ENCODE assay signal across 10 mouse cellular contexts in genomic region chr19:25285756-25286538, GRCm38 (mm10). TPM values are rescaled to one million over a fixed set of nuclear protein-coding genes. Genes with fewer than 3 reads are reported as not detected.
DNase-seq lines count a peak whose midpoint lies in the region; ATAC-seq and TF ChIP-seq lines count a peak whose summit lies in the region.
"Had no signal": no experiment of that assay in that cellular context is flagged by ENCODE, and none has a peak within 500 bp of the region (broad histone marks: within the 10 kb centered on the region; RNA-seq: fewer than 3 reads in every experiment).

No protein-coding gene starts in this region.

- intact Hi-C loops in heart, postnatal 25 days (cut with DNase I), result loop anchor here (1.0 kb wide), 1 partner anchor 15 kb away; no protein-coding TSS in a partner anchor

- H3K4me1 ChIP-seq in heart, embryonic 13.5 days, result peaks cover 15% of the 10 kb centered on the region
- H3K4me1 ChIP-seq: liver, embryonic 15.5 days had no signal

- no peaks in the 10 kb centered on the region; the same call in 1 of the 2 replicates for H3K9me3 ChIP-seq in heart, embryonic 13.5 days
- H3K9me3 ChIP-seq: embryonic facial prominence, embryonic 13.5 days; liver, embryonic 15.5 days had no signal

- no peaks in the 10 kb centered on the region for H3K36me3 ChIP-seq in heart, embryonic 13.5 days
- no peaks in the 10 kb centered on the region for H3K36me3 ChIP-seq in myocyte (ENCODE audit: control insufficient read depth, insufficient read depth)
- H3K36me3 ChIP-seq: embryonic facial prominence, embryonic 13.5 days; liver, embryonic 15.5 days had no signal

- TF ChIP-seq POLR2A in myocyte (IDR thresholded peaks at IDR 0.05; ENCODE audit: insufficient read length, low read depth), result no peak

- no peak overlapping the region for H3K4me3 ChIP-seq in heart, embryonic 13.5 days
- H3K4me3 ChIP-seq in myocyte, result no peak overlapping the region
- H3K4me3 ChIP-seq: embryonic facial prominence, embryonic 13.5 days; liver, embryonic 15.5 days had no signal

- H3K4me2 ChIP-seq in heart, embryonic 13.5 days, result 0 out of 2 replicates have a peak overlapping the region, but pooled peaks have one; percentile 18
- no peak overlapping the region for H3K4me2 ChIP-seq in myocyte (ENCODE audit: low read depth)
- H3K4me2 ChIP-seq: embryonic facial prominence, embryonic 13.5 days; liver, embryonic 15.5 days had no signal

- DNase-seq in heart, adult 18-20 months, result peak; percentile 41 to 63
- no peak for DNase-seq in heart, postnatal 25 days (ENCODE audit: low spot score)
- DNase-seq in adrenal gland, postnatal 36 days, result peak; percentile 90 to 92
- DNase-seq in kidney, postnatal 36 days, result peak; percentile 79 to 85
- no peak for DNase-seq in spleen, postnatal 10 days (ENCODE audit: low spot score in 2 of 2)

- H3K27me3 ChIP-seq in heart, embryonic 13.5 days (replicated peaks), result no peaks in the 10 kb centered on the region
- H3K27me3 ChIP-seq in myocyte (ENCODE audit: control insufficient read depth, insufficient read depth, insufficient read length), result peaks cover 10% of the 10 kb centered on the region
- H3K27me3 ChIP-seq: embryonic facial prominence, embryonic 13.5 days; liver, embryonic 15.5 days had no signal

- H3ac ChIP-seq in myocyte (ENCODE audit: control insufficient read depth, insufficient read length), result no peak overlapping the region

- peak overlapping the region; percentile 70 for H3K27ac ChIP-seq in heart, embryonic 13.5 days (replicated peaks)
- H3K27ac ChIP-seq: embryonic facial prominence, embryonic 13.5 days; liver, embryonic 15.5 days had no signal

- no peaks in the 10 kb centered on the region for H3K79me2 ChIP-seq in myocyte (ENCODE audit: control insufficient read depth, insufficient read depth)

- WGBS in heart, embryonic 13.5 days, result 29% methylated on average over 5 of the region's 5 CpGs

- H3K9ac ChIP-seq in heart, embryonic 13.5 days, result 0 out of 2 replicates have a peak overlapping the region, but pooled peaks have one; percentile 44
- H3K9ac ChIP-seq: embryonic facial prominence, embryonic 13.5 days; liver, embryonic 15.5 days had no signal

- no peak for ATAC-seq in heart, embryonic 13.5 days (ENCODE audit: extremely low read depth, insufficient number of reproducible peaks, low FRiP score, low TSS enrichment)
- no peak for ATAC-seq in activated CD4-positive, CD25-positive, alpha-beta regulatory T cell, adult 4 months

TF ChIP-seq in myocyte, 11 proteins besides CTCF, POLR2A, EP300 and RAD21:
- TF ChIP-seq MYOG (IDR thresholded peaks at IDR 0.05; ENCODE audit: control insufficient read depth in 1 of 3, insufficient read depth in 1 of 3, insufficient read length in 2 of 3, low read depth in 2 of 3) (peak in 1 of 3 experiments; percentile 16), E2F4 (IDR thresholded peaks at IDR 0.05; ENCODE audit: insufficient read depth) (no peak), MYOD1 (IDR thresholded peaks at IDR 0.05; ENCODE audit: control insufficient read depth in 1 of 3, insufficient read length in 2 of 3, low read depth in 2 of 3) (peak in 2 of 3 experiments; percentile 45 to 78), CEBPB (IDR thresholded peaks at IDR 0.05; ENCODE audit: insufficient read depth, poor library complexity, severe bottlenecking) (no peak)
TF ChIP-seq in myocyte: peak in this region for 2.

RNA-seq across cellular contexts. Expression of gene Kank1, which starts 49.2 kb away (rescaled TPM):
- total RNA-seq in heart, adult 18-20 months (2021), result 10 to 100 TPM; 37.2 to 38.1 TPM
- total RNA-seq in heart, postnatal 25 days (2021), result 10 to 100 TPM; 42.4 to 43.5 TPM
- 10 to 100 TPM; 12.4 to 15.9 TPM for total RNA-seq in adrenal gland, postnatal 36 days (2021)
- polyA plus RNA-seq in heart, embryonic 13.5 days (2015; fragmentation: Nextera tagmentation; extraction: Ambion mirVana), result 45.7 and 50.4 TPM in 2 replicates
- polyA plus RNA-seq in myocyte (2012; fragmentation: generic; extraction: Trizol), result 4.3 TPM
- not detected for polyA plus RNA-seq in activated CD4-positive, CD25-positive, alpha-beta regulatory T cell, adult 4 months (2017; shearing (Covaris generic))

Comparison
In these comparisons a context has a peak if more than half of its experiments do, and no peak if none do; other contexts are left out.
1. DNase-seq: peak in heart, adult 18-20 months (2 of 2), adrenal gland, postnatal 36 days (2 of 2) and kidney, postnatal 36 days (2 of 2); none in heart, postnatal 25 days (single experiment) and spleen, postnatal 10 days (0 of 2).